Mouse (Mus musculus) v-Abl transformed pro-B cells (cell line): ENCODE measurements around the gene Sept7.

Experiments used
- in situ Hi-C, 2 experiments: fragments of 400-800 bp; cut with MboI; formaldehyde crosslinking; loops; one replicate each; pipeline ENCODE4 v1.15.1; 2025; ENCODE audit not compliant: unreplicated experiment in 2 of 2

Sept7 gene

DNA sequence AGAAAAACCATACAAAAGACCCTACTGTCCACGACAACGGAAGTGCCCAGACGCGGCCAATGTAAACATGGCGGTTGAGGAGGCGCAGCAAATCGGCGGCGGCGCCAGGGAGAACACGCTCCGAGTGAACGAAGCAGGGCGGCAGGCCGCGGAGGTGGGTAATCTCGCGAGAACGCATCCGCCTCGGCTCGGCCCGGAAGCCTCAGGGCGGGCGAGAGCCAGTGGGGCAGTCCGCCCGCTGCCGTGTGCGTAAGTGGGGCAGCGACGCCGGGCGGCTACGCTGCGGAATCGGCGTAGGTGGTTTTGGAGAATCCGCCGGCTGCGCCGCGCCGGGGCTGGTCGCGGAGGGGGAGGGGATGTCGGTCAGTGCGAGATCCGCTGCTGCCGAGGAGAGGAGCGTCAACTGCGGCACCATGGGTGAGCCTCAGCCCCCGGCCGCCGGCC lies at the start of gene Sept7:
Sept7 (plus strand) TSS at position 157 of the 444 bp plus-strand sequence.
- in situ Hi-C loops = no loop called here

DNA sequence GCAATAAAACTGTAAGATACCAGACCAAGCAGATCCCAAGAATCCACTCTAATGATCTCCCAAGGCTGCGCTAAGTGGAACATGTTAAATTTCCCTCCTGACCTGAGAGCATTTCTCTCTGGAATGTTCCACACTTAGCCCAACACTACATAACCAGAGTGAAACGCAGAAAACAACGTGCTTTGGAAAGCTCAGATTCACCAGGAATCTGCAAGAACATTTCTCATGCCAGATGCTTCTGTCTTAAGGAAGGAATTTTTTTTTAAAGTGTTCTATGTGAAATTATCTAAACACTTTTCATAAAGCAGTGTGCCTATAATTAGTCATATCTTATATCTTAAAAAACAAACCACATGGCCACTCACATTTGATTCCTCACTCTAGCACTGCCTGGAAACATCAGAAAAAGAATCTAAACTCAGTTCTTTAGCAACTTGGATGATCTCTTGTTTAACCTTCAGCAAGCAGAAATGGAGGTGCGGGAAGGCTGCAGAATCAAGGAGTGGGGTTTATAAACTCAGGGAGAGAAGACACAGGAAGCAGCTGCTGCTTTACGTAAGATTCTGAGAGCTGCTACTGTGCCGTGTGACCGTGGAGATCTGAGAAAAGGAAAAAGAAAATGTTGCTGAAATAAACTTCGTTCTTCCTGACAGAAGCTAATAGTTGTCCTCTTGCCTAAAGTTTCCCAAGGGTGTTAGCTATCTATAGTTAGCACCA lies 44.0 kb upstream of the Sept7 start:
- in situ Hi-C loops = no loop called here

DNA sequence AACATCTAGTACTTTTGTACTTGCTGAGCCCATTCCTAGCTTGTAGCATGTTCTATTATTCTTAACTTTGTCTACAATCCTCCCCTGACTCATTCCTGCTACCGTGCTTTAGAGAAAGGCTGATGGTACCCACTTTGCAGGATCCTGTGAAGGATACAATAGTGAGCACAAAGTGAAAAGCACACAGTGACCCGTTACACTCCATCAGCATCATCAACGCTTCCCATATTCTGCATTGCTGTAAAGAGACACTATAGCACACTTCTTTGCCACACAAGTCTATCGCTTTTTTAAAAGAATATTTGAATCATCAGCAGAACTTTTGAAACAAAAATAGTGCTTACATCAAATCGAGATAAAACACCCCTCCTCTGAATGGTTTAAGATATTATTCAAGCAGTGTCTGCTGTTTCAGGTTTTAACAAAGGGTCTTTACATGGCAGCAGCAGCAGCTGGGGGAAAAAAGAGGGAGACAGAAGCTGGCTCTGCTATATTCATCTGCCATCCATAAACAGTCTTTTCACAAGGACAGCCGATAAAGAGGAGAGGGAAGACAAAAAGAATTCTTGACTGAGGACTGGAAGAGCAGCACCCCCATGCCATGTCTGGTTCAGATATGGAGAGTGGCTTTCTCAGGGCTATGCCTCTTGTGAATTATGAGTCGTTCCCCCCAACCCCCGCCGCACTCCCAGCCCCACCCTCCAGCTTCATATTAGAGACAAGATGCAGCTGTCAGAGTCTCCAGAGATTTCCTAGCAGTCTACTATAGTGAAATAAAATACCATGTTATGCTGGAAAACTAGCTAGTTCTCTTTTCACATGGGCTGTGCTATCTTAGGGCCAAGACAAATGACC lies 39.7 kb upstream of the Sept7 start:
- in situ Hi-C loops = no loop called here

DNA sequence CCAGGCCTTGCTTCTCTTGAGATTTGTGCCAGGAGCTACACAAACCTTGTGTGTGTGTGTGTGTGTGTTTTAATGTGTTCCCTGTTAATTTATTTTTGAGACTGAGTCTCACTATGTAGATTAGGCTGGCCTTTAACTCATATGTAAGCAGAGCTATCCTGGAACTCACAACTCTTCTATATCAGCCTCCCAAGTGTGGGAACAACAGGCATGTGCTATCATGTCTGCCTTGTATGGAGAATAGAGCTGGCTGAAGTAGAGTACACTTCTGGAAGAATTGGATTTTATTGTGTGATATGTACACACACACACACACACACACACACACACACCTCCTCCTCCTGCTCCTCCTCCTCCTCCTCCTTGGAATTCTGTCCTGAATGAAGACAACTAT lies 39.1 kb upstream of the Sept7 start:
- in situ Hi-C loops = no loop called here

DNA sequence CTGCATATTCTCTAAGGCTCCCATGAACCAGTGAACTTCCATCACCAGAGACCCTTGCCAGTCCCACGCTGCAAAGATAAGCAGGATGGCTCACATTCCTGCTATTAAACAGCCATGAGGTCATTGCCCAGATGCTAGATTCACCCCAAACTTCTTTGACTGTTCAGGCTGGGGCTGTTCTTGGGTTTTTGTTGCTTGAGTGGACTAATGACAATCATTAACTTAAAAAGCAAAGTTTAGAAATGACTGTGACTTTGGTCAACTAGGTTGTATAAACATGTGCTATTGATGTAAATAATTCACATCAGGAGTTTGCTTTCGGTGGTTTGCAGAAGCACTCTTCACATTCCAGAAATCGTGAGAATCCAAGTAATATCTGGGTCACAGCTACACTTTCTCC lies 36.8 kb upstream of the Sept7 start:
- in situ Hi-C loops = no loop called here

GRCm38 (mm10) chr9:25216210-25216609 lies 36.0 kb upstream of the Sept7 start:
- in situ Hi-C loops = no loop called here

DNA sequence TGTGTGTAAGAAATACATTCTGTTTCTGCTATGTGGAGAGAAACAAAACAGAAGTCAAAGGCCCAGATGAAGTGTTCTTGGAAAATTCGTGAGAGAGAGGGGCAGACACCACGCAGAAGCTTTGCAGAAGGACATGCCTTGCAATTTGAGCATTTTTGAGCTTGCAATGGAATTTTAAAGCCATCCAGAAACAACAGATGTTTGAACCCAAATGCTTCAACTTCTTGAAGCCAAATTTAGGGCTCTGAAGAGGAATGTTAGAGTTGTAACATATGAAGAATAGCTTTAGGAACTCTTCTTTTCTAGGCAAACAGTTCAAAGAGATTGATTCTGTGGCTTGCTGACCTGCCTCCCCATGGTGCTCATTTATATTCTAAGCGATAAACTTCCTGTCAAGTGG lies 33.3 kb upstream of the Sept7 start:
- in situ Hi-C loops = no loop called here

DNA sequence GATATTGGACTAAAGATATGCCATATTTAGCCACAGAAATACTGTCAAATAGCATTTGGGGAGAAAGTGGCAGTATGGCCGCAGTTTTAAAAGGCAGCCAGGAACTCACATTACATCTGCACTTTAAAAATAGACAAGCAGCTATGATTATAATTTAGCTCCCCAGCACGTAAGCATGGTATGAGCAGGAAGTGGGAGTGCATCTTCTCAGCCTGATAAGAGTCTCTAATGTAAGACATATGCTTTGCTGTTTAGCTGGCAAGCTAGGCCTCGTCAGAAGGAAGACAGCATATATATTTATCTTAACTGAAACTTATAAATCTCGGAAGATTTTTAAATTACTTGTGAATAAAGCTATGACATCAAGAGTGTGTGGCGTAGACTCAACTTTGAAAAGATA lies 32.4 kb upstream of the Sept7 start:
- in situ Hi-C loops = no loop called here

GRCm38 (mm10) chr9:25224959-25225358 lies 27.3 kb upstream of the Sept7 start:
- in situ Hi-C loops = no loop called here

DNA sequence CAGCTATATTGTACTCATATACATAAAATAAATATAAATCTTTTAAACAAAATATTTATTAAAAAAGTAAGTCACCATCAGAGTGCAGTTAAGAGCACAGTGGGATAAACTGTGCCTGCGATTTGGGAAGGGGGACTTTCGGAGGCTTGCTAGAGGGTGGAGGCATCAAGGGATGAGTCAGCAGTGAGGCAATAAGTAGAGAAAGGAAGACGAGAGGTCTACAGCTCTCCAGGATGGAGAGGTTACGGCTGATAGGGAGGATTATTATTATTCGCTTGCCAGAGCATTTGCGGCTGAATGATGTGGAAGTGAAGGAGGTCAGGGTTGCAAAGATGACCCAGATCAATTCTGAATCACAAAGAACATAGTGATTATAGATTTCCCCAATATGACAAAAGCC lies 22.5 kb upstream of the Sept7 start:
- in situ Hi-C loops = no loop called here

GRCm38 (mm10) chr9:25230213-25231039 lies 21.8 kb upstream of the Sept7 start:
- in situ Hi-C loops = no loop called here

- in situ Hi-C loops = loop anchor here in 1 of 2 experiments (5.0 kb wide), 1 partner anchor 69 kb away; no protein-coding TSS in a partner anchor
These were observed 11.2 kb upstream of the Sept7 start for GRCm38 (mm10) chr9:25241065-25241464.

DNA sequence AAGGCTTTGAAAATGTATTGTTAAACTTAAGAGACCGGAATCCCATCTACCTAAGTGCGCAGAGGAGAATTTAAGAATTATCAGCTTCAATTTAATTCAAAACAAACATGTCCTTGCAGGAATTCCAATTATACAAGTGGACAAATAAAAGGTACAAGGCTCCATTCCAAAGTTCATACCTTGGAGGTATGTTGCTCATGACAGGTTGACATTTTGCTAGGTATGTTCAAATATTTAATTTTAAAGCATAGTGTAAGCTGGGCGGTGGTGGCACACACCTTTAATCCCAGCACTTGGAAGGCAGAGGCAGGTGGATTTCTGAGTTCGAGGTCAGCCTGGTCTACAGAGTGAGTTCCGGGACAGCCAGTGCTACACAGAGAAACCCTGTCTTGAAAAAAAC lies 10.5 kb upstream of the Sept7 start:
- in situ Hi-C loops = loop anchor here in 1 of 2 experiments (5.0 kb wide), 1 partner anchor 69 kb away; no protein-coding TSS in a partner anchor

GRCm38 (mm10) chr9:25242266-25242665 lies 10.0 kb upstream of the Sept7 start:
- in situ Hi-C loops = loop anchor here in 1 of 2 experiments (5.0 kb wide), 1 partner anchor 70 kb away; no protein-coding TSS in a partner anchor

- in situ Hi-C loops = loop anchor here in 1 of 2 experiments (5.0 kb wide), 1 partner anchor 72 kb away; no protein-coding TSS in a partner anchor
These were observed 8.1 kb upstream of the Sept7 start for GRCm38 (mm10) chr9:25243926-25244657.

DNA sequence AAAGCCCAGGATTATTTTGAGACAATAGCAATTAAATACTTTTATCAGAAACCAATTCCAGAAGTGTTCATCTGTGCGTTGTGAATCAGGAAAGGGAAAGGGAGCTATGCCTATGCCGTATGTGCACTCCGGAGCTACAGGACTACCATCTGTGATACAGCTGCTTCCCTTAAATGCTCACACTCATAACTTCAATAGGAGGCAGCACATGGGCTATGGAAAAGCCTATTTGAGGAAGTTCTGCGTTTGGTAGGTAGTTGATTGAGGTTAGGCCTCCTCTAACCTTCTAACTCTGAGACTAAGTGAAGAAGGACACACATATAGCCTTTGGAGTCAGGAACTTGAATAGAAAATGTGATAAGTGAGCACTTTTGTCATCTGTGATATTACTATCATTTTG lies 7.1 kb upstream of the Sept7 start:
- in situ Hi-C loops = no loop called here

GRCm38 (mm10) chr9:25246508-25246907 lies 5.7 kb upstream of the Sept7 start:
- in situ Hi-C loops = no loop called here

DNA sequence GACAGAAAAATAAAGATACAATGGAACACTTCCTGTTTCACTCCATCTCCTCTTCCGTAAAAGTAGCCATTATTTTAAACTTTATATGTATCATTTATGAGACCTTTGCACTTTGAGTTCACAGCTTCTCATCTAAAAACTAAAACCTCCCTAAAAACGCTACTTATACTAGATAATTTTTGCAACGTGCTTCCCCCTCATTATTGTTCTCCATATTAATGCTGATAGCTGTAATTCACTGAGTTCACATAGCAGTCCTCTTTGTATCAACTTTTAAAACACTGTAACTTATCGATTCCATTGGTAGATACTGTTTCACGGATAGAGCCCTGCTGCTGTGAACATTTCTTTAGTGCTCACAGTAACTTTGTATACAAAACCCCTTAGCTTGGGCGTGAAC lies 1.1 kb upstream of the Sept7 start:
- in situ Hi-C loops = no loop called here

DNA sequence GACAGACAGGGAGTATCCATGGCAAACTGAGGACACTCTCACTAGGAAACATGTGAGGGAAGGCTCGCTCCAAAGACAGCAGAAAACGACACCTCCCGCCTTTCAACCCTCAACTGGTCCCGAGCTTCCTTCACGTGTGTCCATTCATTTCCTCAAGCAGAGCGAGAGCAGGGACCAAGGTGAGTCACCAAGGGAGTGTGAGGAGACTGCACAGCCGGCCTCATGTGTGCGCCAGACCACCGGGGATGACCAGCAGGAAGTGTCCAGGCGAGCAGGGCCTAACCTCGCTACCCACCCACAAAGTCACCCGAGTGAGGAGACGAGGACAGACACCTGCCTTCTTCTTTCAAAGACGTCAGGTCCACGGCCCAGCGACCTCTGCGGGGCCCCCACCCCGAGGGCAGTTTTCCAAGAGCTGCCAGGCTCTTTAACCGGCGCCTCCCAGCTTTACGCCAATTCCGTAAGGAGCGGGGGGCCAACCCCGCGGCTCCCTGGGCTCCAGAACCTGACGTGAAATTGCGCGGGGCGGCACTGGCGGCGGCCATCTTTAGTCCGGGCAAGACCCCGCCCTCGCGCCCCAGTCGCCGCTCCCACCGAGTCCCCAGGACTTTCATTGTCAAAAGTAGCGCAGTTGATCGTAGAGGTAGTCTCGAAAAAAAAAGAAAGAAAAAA lies 492 bp upstream of the Sept7 start:
- in situ Hi-C loops = no loop called here
